Mouse (Mus musculus) embryonic facial prominence, embryonic 12.5 days (tissue): ENCODE data around the gene Gm49486. TPM values are rescaled to one million over a fixed set of nuclear protein-coding genes. Genes with fewer than 3 reads are reported as not detected.

Source experiments
- ATAC-seq: fragments of 200-750 bp; cut with Nextera tagmentation; 2 replicates; pipeline ENCODE4 v1.8.0; 2017; ENCODE audit not compliant: insufficient number of reproducible peaks, insufficient read depth, low FRiP score, low TSS enrichment
- H3K27ac ChIP-seq: fragments of 300-500 bp; sonication (generic); 2 replicates; pipeline ENCODE4 v1.5.1; 2016; ENCODE audit warnings: mild to moderate bottlenecking
- H3K27me3 ChIP-seq: fragments of 300-500 bp; sonication (generic); 2 replicates; pipeline ENCODE4 v1.6.1; 2016; ENCODE audit warnings: mild to moderate bottlenecking, moderate library complexity
- H3K36me3 ChIP-seq: fragments of 300-500 bp; sonication (generic); 2 replicates; pipeline ENCODE4 v1.6.1; 2016; ENCODE audit warnings: mild to moderate bottlenecking
- H3K4me1 ChIP-seq: fragments of 300-500 bp; sonication (generic); 2 replicates; pipeline ENCODE4 v1.6.1; 2016
- H3K4me2 ChIP-seq: fragments of 300-500 bp; sonication (generic); replicated peaks from 2 replicates; pipeline ENCODE4 v1.6.1; 2016; ENCODE audit warnings: mild to moderate bottlenecking, moderate library complexity
- H3K4me3 ChIP-seq: fragments of 300-500 bp; sonication (generic); 2 replicates; pipeline ENCODE4 v1.5.1; 2016; ENCODE audit warnings: mild to moderate bottlenecking
- H3K9ac ChIP-seq: fragments of 300-500 bp; sonication (generic); 2 replicates; pipeline ENCODE4 v1.6.1; 2016; ENCODE audit warnings: mild to moderate bottlenecking, moderate library complexity
- H3K9me3 ChIP-seq: fragments of 300-500 bp; sonication (generic); 2 replicates; pipeline ENCODE4 v1.6.1; 2016; ENCODE audit warnings: mild to moderate bottlenecking, moderate library complexity
- WGBS: fragments of 180-500 bp; shearing (Covaris S2); methylation state at CpG from one replicate; pipeline ENCODE4 v1.1.7; 2016; 5-methylcytosine and 5-hydroxymethylcytosine counted together
- polyA plus RNA-seq: library from polyadenylated mRNA; unstranded; fragments of >200 nt; fragmentation: Nextera tagmentation; extraction: Ambion mirVana; gene quantifications from 2 replicates; pipeline ENCODE4 v1.2.1, GENCODE M21; 2016

Gene Gm49486
- polyA plus RNA-seq, 1 experiment from 2014 or later: 0.78 TPM

- H3K36me3 ChIP-seq: peaks cover 74% of the 10 kb centered on the region
- H3K9me3 ChIP-seq: no peaks in the 10 kb centered on the region
- no peaks in the 10 kb centered on the region for H3K4me1 ChIP-seq
- no peak overlapping the region for H3K4me3 ChIP-seq
- H3K9ac ChIP-seq: no peak overlapping the region
- WGBS: 87% methylated on average over 6 of the region's 6 CpGs
- H3K27ac ChIP-seq: no peak overlapping the region
- H3K27me3 ChIP-seq: no peaks in the 10 kb centered on the region
- no peak for ATAC-seq
- no peak overlapping the region for H3K4me2 ChIP-seq
Measured at GRCm38 (mm10) chr15:79238036-79238435, 8.8 kb downstream of the Gm49486 start.

DNA sequence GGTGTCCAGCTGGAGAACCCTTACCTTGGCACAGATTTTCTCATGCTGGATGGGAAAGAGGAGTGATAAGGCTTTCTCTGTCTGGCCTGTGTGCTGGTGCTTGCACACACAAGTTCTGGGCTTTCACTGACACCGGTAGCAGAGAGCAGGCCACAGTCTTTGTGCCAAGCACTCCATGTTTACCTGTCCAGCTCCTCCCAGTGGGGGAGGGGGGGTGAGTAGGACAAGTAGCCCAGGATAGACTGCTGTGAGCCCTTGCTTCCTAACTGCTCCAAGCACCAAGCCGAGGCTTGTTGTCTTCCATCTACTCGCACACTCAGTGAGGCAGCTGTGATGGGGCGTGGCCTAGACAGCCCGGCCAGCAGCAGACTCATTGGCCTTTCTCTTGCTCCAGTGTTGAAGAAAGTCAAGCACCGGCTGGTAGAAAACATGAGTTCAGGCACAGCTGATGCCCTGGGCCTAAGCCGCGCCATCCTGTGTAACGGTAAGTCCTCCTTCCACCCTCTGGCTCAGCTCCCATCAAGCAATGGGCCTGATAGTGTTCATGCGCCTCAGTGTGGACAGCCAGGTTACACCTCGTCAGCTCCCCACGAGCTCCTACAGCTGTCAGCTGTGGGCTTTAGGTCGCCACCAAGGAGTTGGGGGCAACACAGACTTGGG lies 13.5 kb downstream of the Gm49486 start:
- Histone ChIP-seq H3K4me3 (no peak overlapping the region), H3K9me3 (no peaks in the 10 kb centered on the region), H3K36me3 (peaks cover 82% of the 10 kb centered on the region), H3K4me1 (no peaks in the 10 kb centered on the region), H3K4me2 (no peak overlapping the region), H3K9ac (no peak overlapping the region), H3K27me3 (no peaks in the 10 kb centered on the region), H3K27ac (no peak overlapping the region)
- 72% methylated on average over 13 of the region's 13 CpGs for WGBS
- ATAC-seq: peak; percentile 13

GRCm38 (mm10) chr15:79243234-79244042 lies 14.2 kb downstream of the Gm49486 start:
- H3K4me3 ChIP-seq: no peak overlapping the region
- no peak overlapping the region for H3K9ac ChIP-seq
- no peaks in the 10 kb centered on the region for H3K9me3 ChIP-seq
- no peak overlapping the region for H3K4me2 ChIP-seq
- 24% methylated on average over 10 of the region's 10 CpGs for WGBS
- peaks cover 82% of the 10 kb centered on the region for H3K36me3 ChIP-seq
- H3K27me3 ChIP-seq: no peaks in the 10 kb centered on the region
- ATAC-seq: peak; percentile 92
- H3K4me1 ChIP-seq: no peaks in the 10 kb centered on the region
- H3K27ac ChIP-seq: no peak overlapping the region

GRCm38 (mm10) chr15:79244071-79244893 lies 15.1 kb downstream of the Gm49486 start:
- H3K9me3 ChIP-seq: no peaks in the 10 kb centered on the region
- H3K4me3 ChIP-seq: no peak overlapping the region
- 62% methylated on average over 7 of the region's 7 CpGs for WGBS
- H3K36me3 ChIP-seq: peaks cover 82% of the 10 kb centered on the region
- no peaks in the 10 kb centered on the region for H3K27me3 ChIP-seq
- H3K9ac ChIP-seq: 0 out of 2 replicates have a peak overlapping the region, but pooled peaks have one; percentile 8
- ATAC-seq: no peak
- no peaks in the 10 kb centered on the region for H3K4me1 ChIP-seq
- no peak overlapping the region for H3K27ac ChIP-seq
- no peak overlapping the region for H3K4me2 ChIP-seq

GRCm38 (mm10) chr15:79245321-79245720 lies 16.1 kb downstream of the Gm49486 start:
- Histone ChIP-seq H3K9me3 (no peaks in the 10 kb centered on the region), H3K27me3 (no peaks in the 10 kb centered on the region), H3K27ac (no peak overlapping the region), H3K9ac (no peak overlapping the region), H3K36me3 (peaks cover 73% of the 10 kb centered on the region), H3K4me2 (no peak overlapping the region), H3K4me1 (no peaks in the 10 kb centered on the region), H3K4me3 (no peak overlapping the region)
- no peak for ATAC-seq
- WGBS: 89% methylated on average over 3 of the region's 3 CpGs

DNA sequence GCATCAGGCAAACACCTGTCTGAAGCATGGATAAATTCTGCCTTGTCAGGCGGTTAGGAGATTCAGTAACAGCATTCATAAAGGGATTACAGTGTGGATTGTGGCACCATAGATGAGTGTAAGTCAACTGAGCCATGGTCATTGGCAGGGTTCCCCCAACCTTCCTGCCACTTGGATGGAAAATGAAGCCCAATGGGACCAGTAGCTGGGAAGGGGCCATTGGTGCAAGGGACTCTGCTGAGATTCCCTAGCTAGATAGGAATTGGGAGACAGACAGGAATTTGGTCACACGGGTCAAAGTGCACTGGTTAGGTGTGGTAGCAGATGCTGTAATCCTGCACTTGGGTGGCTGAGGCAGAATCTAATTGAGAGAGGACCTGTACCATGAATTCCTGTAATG lies 21.0 kb downstream of the Gm49486 start:
- WGBS: 69% methylated on average over 2 of the region's 2 CpGs
- no peaks in the 10 kb centered on the region for H3K9me3 ChIP-seq
- H3K4me2 ChIP-seq: no peak overlapping the region
- no peak overlapping the region for H3K9ac ChIP-seq
- H3K4me3 ChIP-seq: no peak overlapping the region
- H3K27me3 ChIP-seq: peaks cover 44% of the 10 kb centered on the region
- peaks cover 37% of the 10 kb centered on the region for H3K36me3 ChIP-seq
- no peak overlapping the region for H3K27ac ChIP-seq
- peaks cover 20% of the 10 kb centered on the region for H3K4me1 ChIP-seq
- no peak for ATAC-seq

- Histone ChIP-seq H3K27me3 (peaks cover 44% of the 10 kb centered on the region), H3K4me1 (peaks cover 20% of the 10 kb centered on the region), H3K4me3 (no peak overlapping the region), H3K9ac (no peak overlapping the region), H3K36me3 (peaks cover 28% of the 10 kb centered on the region), H3K27ac (no peak overlapping the region), H3K9me3 (no peaks in the 10 kb centered on the region), H3K4me2 (no peak overlapping the region)
- WGBS: 59% methylated on average over 7 of the region's 7 CpGs
- no peak for ATAC-seq
Measured at GRCm38 (mm10) chr15:79251168-79251567, 22.0 kb downstream of the Gm49486 start.

DNA sequence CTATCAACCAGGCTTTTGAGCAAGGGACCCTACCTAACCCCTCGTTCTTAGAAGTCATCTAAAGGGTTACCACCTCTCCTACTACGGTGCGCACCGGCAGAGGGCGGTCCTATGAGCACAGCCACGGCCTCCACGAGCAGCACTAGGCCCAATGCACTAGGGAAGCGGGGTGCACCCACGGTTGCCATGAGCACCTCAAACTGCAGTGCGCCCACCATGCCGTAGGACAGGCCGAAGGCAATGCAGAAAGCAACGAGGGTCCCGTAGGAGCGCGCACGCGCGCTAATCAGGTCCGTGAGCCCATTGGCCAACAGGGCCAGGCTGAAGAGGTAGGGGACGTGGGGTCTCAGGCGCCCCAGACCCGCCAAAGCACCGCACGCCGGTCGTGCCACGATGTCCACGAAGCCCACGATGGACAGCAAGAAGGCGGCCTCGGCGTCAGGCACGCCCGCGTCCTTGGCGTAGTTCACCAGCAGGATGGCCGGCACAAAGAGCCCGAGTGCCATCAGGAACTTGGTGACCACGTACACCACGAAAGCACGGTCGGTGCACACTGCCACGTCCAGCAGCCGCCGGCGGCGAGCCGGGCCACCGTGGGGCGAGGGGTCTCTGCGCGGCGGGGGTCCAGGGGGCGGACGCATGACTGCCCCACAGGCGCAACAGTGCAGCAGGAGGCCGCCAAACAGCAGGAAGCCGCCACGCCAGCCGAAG lies 22.7 kb downstream of the Gm49486 start:
- H3K4me2 ChIP-seq: peak overlapping the region; percentile 73
- no peak overlapping the region for H3K27ac ChIP-seq
- 0 out of 2 replicates have a peak, but pooled peaks have one; percentile 41 for ATAC-seq
- peak overlapping the region; percentile 66 for H3K9ac ChIP-seq
- no peaks in the 10 kb centered on the region for H3K9me3 ChIP-seq
- H3K27me3 ChIP-seq: peaks cover 44% of the 10 kb centered on the region
- H3K36me3 ChIP-seq: peaks cover 20% of the 10 kb centered on the region
- peak overlapping the region; percentile 37 for H3K4me3 ChIP-seq
- peaks cover 20% of the 10 kb centered on the region for H3K4me1 ChIP-seq
- 4% methylated on average over 57 of the region's 61 CpGs for WGBS

- no peak for ATAC-seq
- H3K27me3 ChIP-seq: peaks cover 44% of the 10 kb centered on the region
Measured at GRCm38 (mm10) chr15:79252580-79252979, 23.4 kb downstream of the Gm49486 start.

GRCm38 (mm10) chr15:79254661-79255060 lies 25.5 kb downstream of the Gm49486 start, which contains the start of gene Slc16a8:
TSS of gene Slc16a8 (minus strand) at chr15:79254761.
- WGBS: 27% methylated on average over 3 of the region's 3 CpGs
- peaks cover 27% of the 10 kb centered on the region for H3K4me1 ChIP-seq
- no peaks in the 10 kb centered on the region for H3K9me3 ChIP-seq
- no peaks in the 10 kb centered on the region for H3K36me3 ChIP-seq
- H3K4me3 ChIP-seq: no peak within 1 kb of the TSS
- no peak for ATAC-seq
- H3K4me2 ChIP-seq: no peak within 1 kb of the TSS
- H3K27ac ChIP-seq: no peak within 1 kb of the TSS
- peaks cover 60% of the 10 kb centered on the region for H3K27me3 ChIP-seq
- no peak within 1 kb of the TSS for H3K9ac ChIP-seq

More at GRCm38 (mm10) chr15:79252580-79252979, 23.4 kb downstream of the Gm49486 start:
- Histone ChIP-seq H3K36me3 (peaks cover 17% of the 10 kb centered on the region), H3K27ac (no peak overlapping the region), H3K4me1 (peaks cover 20% of the 10 kb centered on the region), H3K4me2 (peak overlapping the region; percentile 73), H3K4me3 (peak overlapping the region; percentile 37), H3K9ac (peak overlapping the region; percentile 66), H3K9me3 (no peaks in the 10 kb centered on the region)
- WGBS: 30% methylated on average over 24 of the region's 24 CpGs

DNA sequence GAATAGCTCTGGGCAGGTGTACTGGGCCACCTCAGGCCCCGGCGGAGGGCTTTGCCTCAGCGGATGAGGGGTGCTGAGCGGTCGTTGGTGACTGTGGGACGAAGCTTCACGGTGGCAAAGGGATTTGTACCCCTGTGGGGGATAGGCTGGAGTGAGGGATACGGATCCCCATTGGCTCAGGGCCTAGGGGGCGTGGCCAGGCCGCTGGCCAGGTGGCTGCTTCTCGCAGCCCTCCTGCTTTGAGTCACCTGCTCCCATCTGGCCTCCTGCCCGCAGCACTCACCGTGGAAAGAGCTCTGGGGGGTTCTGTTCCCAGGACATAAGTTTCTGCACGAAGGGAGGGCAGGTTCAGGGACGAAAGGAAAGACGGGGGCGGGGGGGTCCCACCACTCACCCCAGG lies 29.3 kb downstream of the Gm49486 start:
- no peak for ATAC-seq

More for the DNA sequence above, 29.3 kb downstream of the Gm49486 start:
- no peaks in the 10 kb centered on the region for H3K9me3 ChIP-seq
- H3K4me3 ChIP-seq: no peak overlapping the region
- H3K9ac ChIP-seq: no peak overlapping the region
- H3K27ac ChIP-seq: no peak overlapping the region
- H3K27me3 ChIP-seq: peaks cover 66% of the 10 kb centered on the region
- H3K4me1 ChIP-seq: peaks cover 19% of the 10 kb centered on the region; the same call in 1 of the 2 replicates
- H3K4me2 ChIP-seq: no peak overlapping the region
- H3K36me3 ChIP-seq: no peaks in the 10 kb centered on the region
- 36% methylated on average over 17 of the region's 17 CpGs for WGBS
